Mouse (Mus musculus): ENCODE measurements at regions not wholly inside any gene's neighbourhood (a gene's known extent, or its start where the extent isn't known, plus 50 kb on each side); places are given as distances from the start of the nearest gene placed in this dataset.

GRCm38 (mm10) chr7:136159136-136159535 lies 443.0 kb upstream of the Mki67 start:
- in situ Hi-C loops (cut with MboI, MseI) = no loop called here

- in situ Hi-C loops (cut with MboI, MseI) = no loop called here
Observed at GRCm38 (mm10) chr7:136161526-136161925, 445.4 kb upstream of the Mki67 start.

- in situ Hi-C loops (cut with MboI, MseI) = no loop called here
Observed at GRCm38 (mm10) chr7:136164834-136165233, 448.7 kb upstream of the Mki67 start.

- in situ Hi-C loops (cut with MboI, MseI) = no loop called here
Observed at GRCm38 (mm10) chr7:136169261-136169660, 453.1 kb upstream of the Mki67 start.

- in situ Hi-C loops (cut with MboI, MseI) = no loop called here
Observed at GRCm38 (mm10) chr7:136176373-136176772, 460.2 kb upstream of the Mki67 start.

- in situ Hi-C loops (cut with MboI, MseI) = no loop called here
Observed at GRCm38 (mm10) chr7:136180996-136181395, 464.8 kb upstream of the Mki67 start.

GRCm38 (mm10) chr7:136182101-136182500 lies 465.9 kb upstream of the Mki67 start:
- in situ Hi-C loops (cut with MboI, MseI) = no loop called here

- in situ Hi-C loops (cut with MboI, MseI) = no loop called here
Observed at GRCm38 (mm10) chr7:136196424-136197160, 480.4 kb upstream of the Mki67 start.

- in situ Hi-C loops (cut with MboI, MseI) = no loop called here
Observed at GRCm38 (mm10) chr7:136208879-136209278, 492.7 kb upstream of the Mki67 start.

- in situ Hi-C loops (cut with MboI, MseI) = no loop called here
Observed at GRCm38 (mm10) chr7:136209299-136210171, 493.4 kb upstream of the Mki67 start.

- in situ Hi-C loops (cut with MboI, MseI) = no loop called here
Observed at GRCm38 (mm10) chr7:136212492-136212891, 496.3 kb upstream of the Mki67 start.

GRCm38 (mm10) chr7:136213057-136213961 lies 497.1 kb upstream of the Mki67 start:
- in situ Hi-C loops (cut with MboI, MseI) = no loop called here

GRCm38 (mm10) chr7:136213962-136214308 lies 497.8 kb upstream of the Mki67 start:
- in situ Hi-C loops (cut with MboI, MseI) = no loop called here

- in situ Hi-C loops (cut with MboI, MseI) = no loop called here
Observed at GRCm38 (mm10) chr7:136214415-136214814, 498.3 kb upstream of the Mki67 start.

- in situ Hi-C loops (cut with MboI, MseI) = no loop called here
Observed at GRCm38 (mm10) chr7:136216734-136217133, 500.6 kb upstream of the Mki67 start.

GRCm38 (mm10) chr7:136219564-136220244 lies 503.5 kb upstream of the Mki67 start:
- in situ Hi-C loops (cut with MboI, MseI) = no loop called here

- in situ Hi-C loops (cut with MboI, MseI) = no loop called here
Observed at GRCm38 (mm10) chr7:136220245-136221167, 504.3 kb upstream of the Mki67 start.

GRCm38 (mm10) chr7:136221620-136222019 lies 505.5 kb upstream of the Mki67 start:
- in situ Hi-C loops (cut with MboI, MseI) = no loop called here

- in situ Hi-C loops (cut with MboI, MseI) = no loop called here
Observed at GRCm38 (mm10) chr7:136226031-136226430, 509.9 kb upstream of the Mki67 start.

- in situ Hi-C loops (cut with MboI, MseI) = no loop called here
Observed at GRCm38 (mm10) chr7:136228331-136228730, 512.2 kb upstream of the Mki67 start.
